Mouse (Mus musculus) limb, embryonic 13.5 days (tissue): ENCODE results near the gene Specc1l. TPM values are rescaled to one million over a fixed set of nuclear protein-coding genes. Genes with fewer than 3 reads are reported as not detected.

Source experiments
- ATAC-seq: fragments of 200-750 bp; cut with Nextera tagmentation; 2 replicates; pipeline ENCODE4 v1.8.0; 2017; ENCODE audit warnings: low read depth, moderate number of reproducible peaks, moderate TSS enrichment; ENCODE audit not compliant: low FRiP score
- H3K27ac ChIP-seq: fragments of 300-500 bp; sonication (generic); 2 replicates; pipeline ENCODE4 v1.5.1; 2015; ENCODE audit warnings: inconsistent platforms, mild to moderate bottlenecking, moderate library complexity
- H3K27me3 ChIP-seq: fragments of 300-500 bp; sonication (generic); 2 replicates; pipeline ENCODE4 v1.6.1; 2015; ENCODE audit warnings: mild to moderate bottlenecking, inconsistent platforms
- H3K36me3 ChIP-seq: fragments of 300-500 bp; sonication (generic); 2 replicates; pipeline ENCODE4 v1.6.1; 2015; ENCODE audit warnings: inconsistent platforms, mild to moderate bottlenecking, moderate library complexity
- H3K4me1 ChIP-seq: fragments of 300-500 bp; sonication (generic); 2 replicates; pipeline ENCODE4 v1.6.1; 2015; ENCODE audit warnings: inconsistent platforms
- H3K4me2 ChIP-seq: fragments of 300-500 bp; sonication (generic); replicated peaks from 2 replicates; pipeline ENCODE4 v1.6.1; 2015; ENCODE audit warnings: inconsistent platforms, mild to moderate bottlenecking, moderate library complexity
- H3K4me3 ChIP-seq: fragments of 300-500 bp; sonication (generic); 2 replicates; pipeline ENCODE4 v1.5.1; 2015; ENCODE audit warnings: moderate library complexity, mild to moderate bottlenecking, inconsistent platforms
- H3K9ac ChIP-seq: fragments of 300-500 bp; sonication (generic); 2 replicates; pipeline ENCODE4 v1.6.1; 2015; ENCODE audit warnings: mild to moderate bottlenecking, inconsistent platforms
- H3K9me3 ChIP-seq: fragments of 300-500 bp; sonication (generic); 2 replicates; pipeline ENCODE4 v1.6.1; 2016; ENCODE audit warnings: inconsistent platforms
- WGBS: fragments of 180-500 bp; shearing (Covaris S2); methylation state at CpG from one replicate; pipeline ENCODE4 v1.1.7; 2015; 5-methylcytosine and 5-hydroxymethylcytosine counted together
- polyA plus RNA-seq: library from polyadenylated mRNA; unstranded; fragments of >200 nt; fragmentation: Nextera tagmentation; extraction: Ambion mirVana; gene quantifications from 2 replicates; pipeline ENCODE4 v1.2.1, GENCODE M21; 2015

Specc1l gene
- 38.8 and 39.4 TPM in 2 replicates for polyA plus RNA-seq

DNA sequence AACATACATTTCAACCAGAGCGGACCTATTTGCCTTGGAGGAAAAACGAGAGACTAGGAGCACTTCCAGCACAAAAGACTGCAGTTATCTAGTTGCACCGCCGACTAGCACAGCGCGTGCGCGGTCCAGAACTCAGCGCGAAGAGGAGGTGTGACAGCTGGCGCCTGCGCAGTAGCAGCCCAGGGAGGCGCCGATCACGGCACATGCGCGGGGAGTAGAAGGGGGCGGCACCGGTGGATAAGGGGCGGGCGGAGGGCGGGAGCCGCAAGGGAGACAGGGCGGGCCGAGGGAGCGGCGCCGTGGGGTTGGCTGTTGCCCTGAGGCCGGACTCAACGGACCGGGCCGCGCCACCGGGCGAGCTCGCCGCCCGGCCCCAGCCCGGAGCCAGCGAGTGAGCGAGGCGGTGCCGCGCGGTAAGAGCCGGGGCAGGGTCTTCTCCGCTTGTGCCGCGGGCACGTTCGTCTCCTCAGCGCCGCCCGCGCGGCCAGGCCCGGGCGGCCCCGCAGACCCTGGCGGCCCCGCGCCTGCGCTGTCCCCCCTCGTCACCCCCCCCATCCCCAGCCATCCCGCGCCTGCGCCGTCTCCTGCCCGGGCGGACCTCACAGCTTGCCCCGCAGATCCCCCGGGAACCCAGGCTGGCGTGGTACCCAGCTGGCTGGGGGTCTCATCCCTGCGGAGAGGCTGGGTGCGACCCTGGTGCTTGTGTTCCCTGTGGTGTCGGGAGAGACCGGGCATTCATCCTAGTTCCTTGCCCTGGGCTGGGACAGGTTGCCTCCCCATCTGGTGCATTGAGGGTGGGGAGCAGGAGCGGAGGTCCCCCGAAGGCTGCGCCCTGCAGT, at the start of gene Specc1l:
Specc1l (plus strand) TSS at position 267 of the 839 bp plus-strand sequence.
- H3K4me2 ChIP-seq = peak within 1 kb of the TSS; percentile 76
- peaks cover 9% of the 10 kb centered on the region for H3K4me1 ChIP-seq
- no peaks in the 10 kb centered on the region for H3K9me3 ChIP-seq
- H3K27ac ChIP-seq = peak within 1 kb of the TSS; percentile 97
- peak within 1 kb of the TSS; percentile 83 for H3K4me3 ChIP-seq
- H3K9ac ChIP-seq = peak within 1 kb of the TSS; percentile 90
- H3K27me3 ChIP-seq = no peaks in the 10 kb centered on the region
- under 1% methylated on average over 64 of the region's 80 CpGs for WGBS
- no peaks in the 10 kb centered on the region for H3K36me3 ChIP-seq
- ATAC-seq = peak; percentile 99

DNA sequence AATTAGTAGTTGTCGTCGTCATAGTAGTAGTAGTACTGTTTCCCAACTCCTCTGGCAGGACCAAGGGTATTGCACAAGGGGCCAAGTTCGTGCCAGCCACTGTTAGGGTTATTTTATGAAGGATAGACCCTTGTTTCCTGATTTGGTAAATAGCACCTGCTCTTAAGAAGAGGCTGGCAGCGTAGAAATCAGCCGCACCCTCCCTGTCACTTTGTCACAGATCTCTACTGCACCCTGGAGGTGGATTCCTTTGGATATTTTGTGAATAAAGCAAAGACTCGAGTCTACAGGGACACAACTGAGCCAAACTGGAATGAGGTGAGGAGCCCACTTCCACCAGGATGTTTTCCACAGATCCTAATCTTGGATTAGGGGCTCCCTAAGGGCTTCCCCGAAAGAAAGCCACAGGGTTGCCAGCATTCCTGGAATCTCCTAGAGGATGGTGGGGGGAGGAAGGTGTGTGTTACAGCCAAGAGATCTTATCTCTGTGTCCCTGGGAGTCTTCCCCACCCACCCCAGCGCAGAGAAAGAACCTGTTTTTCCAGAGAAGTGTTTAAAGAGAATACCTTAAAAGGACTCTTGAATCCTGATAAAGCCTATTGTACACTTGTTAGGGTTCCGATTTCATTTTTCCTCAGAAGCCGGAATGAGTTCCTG, 45.9 kb upstream of the Specc1l start:
- H3K27ac ChIP-seq = no peak overlapping the region
- 79% methylated on average over 10 of the region's 10 CpGs for WGBS
- H3K4me3 ChIP-seq = no peak overlapping the region
- H3K36me3 ChIP-seq = peaks cover 89% of the 10 kb centered on the region
- no peaks in the 10 kb centered on the region for H3K4me1 ChIP-seq
- no peaks in the 10 kb centered on the region for H3K27me3 ChIP-seq
- no peak overlapping the region for H3K4me2 ChIP-seq
- H3K9me3 ChIP-seq = no peaks in the 10 kb centered on the region
- ATAC-seq = no peak
- no peak overlapping the region for H3K9ac ChIP-seq

DNA sequence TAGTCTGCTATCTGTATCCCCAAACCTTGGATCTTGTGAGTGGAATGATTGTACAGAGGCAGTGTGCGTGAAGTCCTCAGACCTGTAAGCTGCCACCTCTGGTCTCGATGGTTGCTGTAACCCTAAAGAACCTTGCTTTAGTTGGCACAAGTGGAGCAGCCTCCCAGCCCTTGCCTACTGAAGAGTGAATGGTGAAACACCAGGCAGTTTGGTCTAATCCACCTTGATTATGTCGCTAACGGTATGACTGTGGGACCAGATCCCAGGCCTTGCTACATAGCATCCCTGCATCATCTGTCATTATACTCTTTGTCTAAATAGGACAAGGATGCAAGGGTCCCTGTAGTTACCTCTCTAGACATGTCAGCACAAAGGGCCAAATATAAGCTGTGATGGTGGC, 45.3 kb upstream of the Specc1l start:
- Histone ChIP-seq H3K9me3 (no peaks in the 10 kb centered on the region), H3K9ac (no peak overlapping the region), H3K36me3 (peaks cover 90% of the 10 kb centered on the region), H3K4me3 (no peak overlapping the region), H3K4me1 (no peaks in the 10 kb centered on the region), H3K27ac (no peak overlapping the region), H3K4me2 (no peak overlapping the region), H3K27me3 (no peaks in the 10 kb centered on the region)
- ATAC-seq = no peak
- 96% methylated on average over 4 of the region's 4 CpGs for WGBS

DNA sequence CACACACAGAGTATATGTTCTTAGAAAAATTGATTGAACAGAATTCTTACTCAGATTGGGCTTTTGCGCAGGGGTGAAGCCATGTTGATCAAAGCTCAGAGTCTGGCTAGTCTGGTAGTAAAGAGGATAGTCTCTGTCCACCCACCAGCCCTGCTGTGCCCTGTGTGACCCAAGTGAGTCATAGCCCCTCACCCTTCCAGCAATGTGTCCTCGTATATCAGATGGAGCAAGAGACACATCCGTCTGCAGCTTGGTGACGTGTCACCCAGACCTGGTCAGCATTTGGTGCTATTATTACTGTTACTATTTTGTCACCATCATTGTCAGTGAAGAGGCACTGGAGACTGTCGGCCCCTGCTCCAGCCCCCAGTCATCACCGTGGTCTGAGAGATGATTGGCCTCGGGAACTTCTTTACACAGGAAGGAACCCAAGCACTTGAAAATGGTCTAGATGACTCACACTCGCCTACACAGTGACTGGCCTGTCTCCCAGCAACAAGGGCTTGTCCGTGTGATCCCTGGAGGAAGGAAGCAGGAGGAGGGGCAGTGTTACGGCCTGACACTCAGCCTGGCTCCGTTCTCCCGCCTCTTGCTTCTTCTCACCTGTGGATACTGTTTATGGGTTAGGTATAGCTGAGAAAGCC, 41.5 kb upstream of the Specc1l start:
- no peaks in the 10 kb centered on the region for H3K9me3 ChIP-seq
- H3K4me2 ChIP-seq = no peak overlapping the region
- H3K36me3 ChIP-seq = peaks cover 83% of the 10 kb centered on the region
- 0 out of 2 replicates have a peak, but pooled peaks have one; percentile 12 for ATAC-seq
- H3K4me3 ChIP-seq = no peak overlapping the region
- H3K4me1 ChIP-seq = no peaks in the 10 kb centered on the region
- H3K27me3 ChIP-seq = no peaks in the 10 kb centered on the region
- 80% methylated on average over 12 of the region's 12 CpGs for WGBS
- H3K9ac ChIP-seq = no peak overlapping the region
- H3K27ac ChIP-seq = no peak overlapping the region

DNA sequence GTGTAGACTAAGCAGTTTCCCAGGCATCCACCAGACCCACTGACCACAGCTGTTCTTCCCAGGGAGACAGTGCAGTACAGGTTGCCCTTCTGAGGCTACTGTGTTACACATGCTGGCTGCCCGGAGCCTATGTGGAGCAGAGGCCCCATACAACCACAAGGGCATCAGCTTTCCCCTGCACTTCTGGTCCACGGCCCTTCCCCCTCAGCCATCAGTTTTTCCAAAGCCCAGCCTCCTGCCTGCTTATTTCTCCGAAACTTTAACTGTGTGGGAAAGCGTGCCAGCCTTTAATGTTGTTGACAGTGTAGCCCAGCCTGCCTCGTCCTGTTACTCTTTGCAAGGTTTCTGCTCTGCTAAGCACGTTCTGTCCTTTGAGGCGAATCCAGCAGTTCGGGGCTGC, 38.8 kb upstream of the Specc1l start:
- Histone ChIP-seq H3K9ac (no peak overlapping the region), H3K36me3 (peaks cover 87% of the 10 kb centered on the region), H3K4me1 (no peaks in the 10 kb centered on the region), H3K27ac (no peak overlapping the region), H3K4me3 (no peak overlapping the region), H3K27me3 (no peaks in the 10 kb centered on the region), H3K9me3 (no peaks in the 10 kb centered on the region), H3K4me2 (no peak overlapping the region)
- 0 out of 2 replicates have a peak, but pooled peaks have one; percentile 21 for ATAC-seq
- WGBS = 78% methylated on average over 8 of the region's 8 CpGs

DNA sequence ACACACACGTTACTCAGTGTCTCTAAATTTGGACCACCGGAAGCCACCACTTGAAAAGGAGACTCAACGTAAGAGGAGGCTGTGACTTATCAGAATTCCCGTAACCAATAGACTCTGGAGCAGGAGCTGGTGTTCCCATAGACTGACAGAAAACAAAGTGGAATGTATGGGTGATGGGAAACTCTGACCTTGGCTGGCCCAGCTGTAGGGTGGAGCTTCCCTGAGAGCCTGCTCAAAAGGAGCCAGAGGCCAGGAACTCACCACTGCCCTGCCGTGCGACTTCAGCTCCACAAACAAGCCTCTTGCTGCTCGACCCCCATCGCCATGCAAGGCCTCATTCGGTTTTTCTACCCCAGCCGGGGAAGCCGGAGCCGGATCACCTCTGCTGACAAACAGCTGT, 38.2 kb upstream of the Specc1l start:
- H3K4me2 ChIP-seq = no peak overlapping the region
- no peaks in the 10 kb centered on the region for H3K9me3 ChIP-seq
- peaks cover 88% of the 10 kb centered on the region for H3K36me3 ChIP-seq
- 86% methylated on average over 12 of the region's 12 CpGs for WGBS
- no peak overlapping the region; the same call in 1 of the 2 replicates for H3K9ac ChIP-seq
- H3K4me3 ChIP-seq = no peak overlapping the region
- H3K27me3 ChIP-seq = no peaks in the 10 kb centered on the region
- no peak for ATAC-seq
- H3K27ac ChIP-seq = no peak overlapping the region
- no peaks in the 10 kb centered on the region for H3K4me1 ChIP-seq

DNA sequence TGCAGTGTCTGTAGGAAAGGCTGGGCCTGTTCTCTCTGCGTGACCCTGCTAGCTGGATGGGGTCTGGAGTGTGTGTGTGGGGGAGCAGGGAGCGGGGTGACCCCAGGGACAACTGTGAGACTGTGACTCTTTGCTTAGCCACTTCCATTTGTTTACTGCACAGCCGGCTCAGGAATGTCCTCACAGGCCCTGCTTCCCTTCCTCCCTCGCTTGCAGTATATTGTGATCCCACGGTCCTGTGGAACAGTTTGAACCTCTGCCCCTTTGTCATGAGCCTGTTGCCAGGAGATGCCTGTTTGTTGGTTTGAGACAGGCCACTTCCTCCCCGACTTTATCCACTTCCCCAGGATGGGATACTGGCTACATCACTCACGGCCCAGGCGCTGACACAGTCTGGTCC, 35.4 kb upstream of the Specc1l start:
- no peak overlapping the region for H3K4me3 ChIP-seq
- no peaks in the 10 kb centered on the region for H3K27me3 ChIP-seq
- no peaks in the 10 kb centered on the region for H3K4me1 ChIP-seq
- no peak overlapping the region for H3K4me2 ChIP-seq
- 83% methylated on average over 8 of the region's 8 CpGs for WGBS
- ATAC-seq = no peak
- H3K36me3 ChIP-seq = peaks cover 93% of the 10 kb centered on the region
- no peak overlapping the region for H3K9ac ChIP-seq
- no peaks in the 10 kb centered on the region for H3K9me3 ChIP-seq
- no peak overlapping the region for H3K27ac ChIP-seq

DNA sequence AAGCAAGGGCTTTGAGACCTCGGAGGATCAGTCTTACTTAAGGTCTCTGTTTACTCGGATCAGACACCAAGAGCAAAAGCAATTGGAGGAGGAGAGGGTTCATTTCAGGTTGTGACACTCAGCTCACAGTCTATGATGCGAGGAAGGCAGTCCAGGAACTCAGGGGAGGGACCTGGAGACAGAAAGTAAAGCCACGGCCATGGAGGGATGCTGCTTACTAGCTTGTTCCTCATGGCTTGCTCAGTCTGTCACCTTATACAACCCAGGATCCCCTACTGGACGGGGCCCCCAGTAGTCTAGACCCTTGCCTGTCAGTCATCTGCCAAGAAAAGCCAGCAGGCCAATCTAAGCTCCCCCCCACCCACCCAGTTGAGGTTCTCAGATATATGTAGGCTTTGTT, 33.0 kb upstream of the Specc1l start:
- Histone ChIP-seq H3K4me2 (no peak overlapping the region), H3K9ac (no peak overlapping the region), H3K36me3 (peaks cover 95% of the 10 kb centered on the region), H3K4me3 (no peak overlapping the region), H3K4me1 (no peaks in the 10 kb centered on the region; the same call in 1 of the 2 replicates), H3K27ac (no peak overlapping the region), H3K9me3 (no peaks in the 10 kb centered on the region), H3K27me3 (no peaks in the 10 kb centered on the region)
- WGBS = 89% methylated on average over 5 of the region's 5 CpGs
- no peak for ATAC-seq

DNA sequence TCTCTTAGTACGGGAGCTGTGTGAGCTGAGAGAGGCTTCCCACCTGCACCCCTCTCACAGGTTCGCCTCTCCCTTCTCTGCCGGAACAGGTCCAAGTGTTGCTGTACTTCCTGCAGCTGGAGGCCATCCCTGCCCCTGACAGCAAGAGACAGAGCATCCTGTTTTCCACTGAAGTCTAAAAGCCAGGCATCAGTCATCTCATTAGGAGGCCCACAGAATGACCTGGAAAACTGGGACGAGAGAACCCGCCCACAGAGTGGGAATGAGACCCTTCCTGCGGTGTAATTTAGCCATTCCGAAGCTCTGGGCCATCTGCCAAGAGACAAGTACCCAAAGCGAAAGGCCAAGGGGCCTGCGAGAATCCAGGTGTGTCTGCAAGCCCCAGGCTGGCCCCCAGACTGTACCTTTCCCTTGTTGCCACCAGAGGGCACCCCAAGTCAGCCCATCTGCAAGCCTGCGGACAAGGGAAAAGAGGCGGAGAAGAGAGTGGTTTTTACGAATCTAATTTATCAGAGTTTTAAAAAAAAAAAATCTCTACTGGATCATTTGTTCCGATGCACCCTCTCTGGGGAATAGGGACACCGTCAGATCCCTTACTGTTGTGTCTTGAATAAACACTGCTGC, 29.6 kb upstream of the Specc1l start:
- ATAC-seq = peak; percentile 69; the same call in 1 of the 2 replicates
- H3K27ac ChIP-seq = peak overlapping the region; percentile 17; the same call in 1 of the 2 replicates

DNA sequence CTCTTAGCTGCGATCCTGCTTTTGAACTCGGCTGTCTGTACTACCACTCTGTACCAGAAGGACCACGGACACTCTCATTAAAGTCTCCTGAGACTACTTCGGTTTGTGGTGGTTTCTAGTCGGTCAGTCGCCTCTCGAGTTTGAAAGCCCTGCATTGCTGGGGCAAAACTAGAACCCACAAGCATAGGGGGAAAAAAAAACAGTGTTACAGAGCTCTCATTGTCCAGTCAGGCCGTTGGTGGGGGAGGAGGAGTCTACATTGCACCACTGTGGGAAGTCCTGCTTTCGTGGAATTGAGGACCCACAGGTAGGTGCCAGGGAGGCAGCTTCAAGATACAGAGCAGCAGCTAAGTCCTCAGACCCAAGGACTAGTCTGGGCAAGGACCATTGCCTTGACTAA, 27.0 kb upstream of the Specc1l start:
- H3K27ac ChIP-seq = no peak overlapping the region
- H3K9me3 ChIP-seq = no peaks in the 10 kb centered on the region
- H3K36me3 ChIP-seq = peaks cover 53% of the 10 kb centered on the region
- no peaks in the 10 kb centered on the region; the same call in 1 of the 2 replicates for H3K4me1 ChIP-seq
- ATAC-seq = no peak
- no peak overlapping the region for H3K9ac ChIP-seq
- H3K4me2 ChIP-seq = no peak overlapping the region
- H3K4me3 ChIP-seq = no peak overlapping the region
- H3K27me3 ChIP-seq = no peaks in the 10 kb centered on the region
- 82% methylated on average over 9 of the region's 9 CpGs for WGBS

More for the DNA sequence above, 29.6 kb upstream of the Specc1l start:
- Histone ChIP-seq H3K4me1 (no peaks in the 10 kb centered on the region; the same call in 1 of the 2 replicates), H3K4me2 (no peak overlapping the region), H3K27me3 (no peaks in the 10 kb centered on the region), H3K36me3 (peaks cover 78% of the 10 kb centered on the region), H3K9me3 (no peaks in the 10 kb centered on the region), H3K4me3 (no peak overlapping the region), H3K9ac (no peak overlapping the region)
- WGBS = 34% methylated on average over 14 of the region's 14 CpGs

DNA sequence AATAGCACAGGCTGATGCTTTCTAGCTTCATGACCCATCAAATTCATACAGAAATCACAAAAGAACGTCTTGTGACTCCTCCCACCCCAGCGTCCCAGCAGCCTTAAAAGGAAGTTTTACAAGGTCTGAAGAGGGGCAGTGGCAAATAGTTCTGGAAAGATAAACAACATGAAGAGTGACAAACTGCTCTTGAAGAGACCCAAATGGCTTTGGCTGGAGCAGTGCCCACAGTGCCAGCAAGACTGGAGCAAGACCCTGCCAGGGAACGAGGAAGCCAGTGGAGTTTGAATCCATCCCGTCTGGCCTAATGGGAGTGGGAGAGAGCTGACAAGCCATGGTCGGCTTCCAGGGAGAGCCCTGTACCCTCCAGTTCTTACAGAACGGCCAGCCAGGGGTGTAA, 25.3 kb upstream of the Specc1l start:
- no peak for ATAC-seq
- WGBS = 57% methylated on average over 6 of the region's 6 CpGs
- H3K9me3 ChIP-seq = no peaks in the 10 kb centered on the region

More for the DNA sequence above, 25.3 kb upstream of the Specc1l start:
- Histone ChIP-seq H3K36me3 (peaks cover 35% of the 10 kb centered on the region), H3K4me3 (no peak overlapping the region), H3K27me3 (no peaks in the 10 kb centered on the region), H3K4me2 (no peak overlapping the region), H3K4me1 (no peaks in the 10 kb centered on the region; the same call in 1 of the 2 replicates), H3K27ac (no peak overlapping the region; the same call in 1 of the 2 replicates), H3K9ac (no peak overlapping the region)
